Mouse (Mus musculus) adrenal gland, adult 18-20 months (tissue): ENCODE measurements around the gene Polr1a. TPM values are rescaled to one million over a fixed set of nuclear protein-coding genes. Genes with fewer than 3 reads are reported as not detected.
A peak's percentile ranks its signal among the peaks of the same experiment; 100 is the strongest.
"Not testable (repeated sequence)": the region's sequence is repeated elsewhere in the genome, so short reads cannot be mapped to it uniquely, and the experiment has no call there.

Experiments used
- DNase-seq, 2 experiments: peaks; one replicate each; pipeline ENCODE4 v3.0.0; 2021 to 2022; ENCODE audit warnings: low spot score in 2 of 2
- long read RNA-seq, 2 experiments: library from polyadenylated mRNA; stranded (forward); transcript quantifications; one replicate each; pipeline ENCODE4 v2.0.0; 2021
- total RNA-seq, 2 experiments: library from RNA; stranded (reverse); gene quantifications; 1 replicate in 1 of 2; 2 replicates in 1 of 2; pipeline ENCODE4 v1.2.3; 2021

The Polr1a gene
- 10 to 100 TPM; 52.5 to 75.2 TPM for total RNA-seq
- long read RNA-seq, experiment 1, partial matches to known transcripts = 6 of 6 reads
- long read RNA-seq, experiment 1, other reads (novel, unspliced or antisense) = 0 of 6 reads
- long read RNA-seq, experiment 2, partial matches to known transcripts = 14 of 19 reads
- long read RNA-seq, experiment 2, other reads (novel, unspliced or antisense) = 5 of 19 reads

- peak; percentile 89 to 90 for DNase-seq
Observed at GRCm38 (mm10) chr6:71908481-71909381, at the start of gene Polr1a, which contains the start of gene Ptcd3. Gene Polr1a (plus strand): TSS chr6:71909053. Gene Ptcd3 (minus strand): TSS chr6:71908750.

DNA sequence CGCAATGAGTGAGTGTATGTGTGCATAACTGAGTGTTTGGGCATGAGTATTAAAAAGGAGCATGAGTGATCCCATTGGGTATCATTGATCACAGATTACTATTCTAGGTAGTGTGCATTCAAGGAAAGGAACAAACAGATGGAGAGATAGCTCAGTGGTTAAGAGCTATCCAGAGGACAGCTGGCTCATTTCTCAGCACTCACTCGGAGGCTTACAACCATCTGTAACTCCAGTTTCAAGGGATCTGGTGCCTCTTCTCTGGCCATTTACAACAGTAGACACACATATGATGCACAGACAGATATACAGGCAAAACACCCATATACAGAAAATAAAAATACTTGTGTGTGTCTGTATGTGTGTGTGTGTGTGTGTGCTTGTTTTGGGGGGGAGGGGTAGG lies 41.1 kb upstream of the Polr1a start:
- DNase-seq = no peak

- no peak for DNase-seq
Observed at GRCm38 (mm10) chr6:71868809-71869208, 40.0 kb upstream of the Polr1a start.

GRCm38 (mm10) chr6:71871396-71871795 lies 37.5 kb upstream of the Polr1a start:
- no peak for DNase-seq

GRCm38 (mm10) chr6:71877965-71878760 lies 30.7 kb upstream of the Polr1a start:
- DNase-seq = no peak

DNA sequence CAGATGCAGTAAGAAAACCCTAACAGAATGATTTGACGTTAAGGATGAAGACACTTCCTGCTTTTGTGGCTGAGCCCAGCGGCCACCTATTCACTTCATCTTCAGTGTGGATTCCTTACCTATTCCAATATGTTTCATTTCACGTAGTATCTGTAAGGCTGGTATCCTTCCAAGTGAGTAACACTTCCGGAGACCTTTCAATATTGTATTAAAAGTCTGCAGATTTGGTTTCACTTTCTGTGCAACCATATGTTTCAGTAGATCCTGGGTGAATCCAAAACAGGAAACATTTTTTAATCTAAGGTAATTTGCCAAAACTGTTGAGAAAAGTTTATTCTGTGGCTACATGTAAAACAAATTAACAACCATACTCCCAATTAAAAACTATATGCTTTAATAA lies 15.6 kb upstream of the Polr1a start:
- no peak for DNase-seq

DNA sequence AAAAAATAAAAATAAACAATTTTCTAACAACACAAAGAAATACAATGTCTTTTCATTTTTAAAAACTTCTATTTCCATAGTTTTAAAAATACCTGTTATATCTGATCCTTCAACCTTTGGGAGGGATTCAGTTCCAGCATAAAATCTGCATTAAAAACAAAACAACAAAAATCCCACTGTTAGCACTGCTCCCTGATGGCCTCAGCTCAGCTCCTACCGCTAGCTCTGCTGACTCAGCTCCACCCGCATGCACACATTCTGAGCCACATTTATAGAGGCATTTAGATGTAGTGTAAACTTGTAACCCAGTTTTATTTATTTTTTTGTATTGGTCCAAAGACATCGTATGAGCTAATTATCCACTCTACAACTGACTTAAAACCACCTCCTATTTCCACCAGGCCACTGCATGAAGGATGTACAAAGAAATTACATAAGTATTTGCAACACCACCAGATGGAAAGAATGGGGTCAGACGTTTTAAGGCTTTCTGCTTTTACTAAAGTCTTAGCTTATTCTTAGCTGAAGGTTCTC lies 1.1 kb upstream of the Polr1a start:
- no peak for DNase-seq

- DNase-seq = no peak
Observed at GRCm38 (mm10) chr6:71909384-71909783, 531 bp downstream of the Polr1a start.

DNA sequence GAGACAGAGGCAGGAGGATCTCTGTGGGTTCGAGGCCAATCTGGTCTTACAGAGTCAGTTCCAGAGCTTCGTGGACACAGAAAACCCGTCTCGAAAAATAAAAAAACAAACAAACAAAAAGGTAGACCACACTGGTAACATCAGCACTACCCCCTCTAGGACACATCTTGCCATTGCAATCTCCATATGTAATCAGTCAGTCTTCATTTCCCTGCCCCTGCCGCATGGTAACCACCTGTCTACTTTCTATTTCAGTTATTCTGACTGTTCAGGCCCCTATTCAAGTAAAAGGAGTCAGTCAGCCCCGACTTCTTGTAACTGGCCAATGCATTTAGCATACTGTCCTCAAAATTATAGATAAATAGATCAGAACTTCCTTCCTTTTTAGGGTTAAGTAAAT lies 987 bp downstream of the Polr1a start:
- no peak for DNase-seq

DNA sequence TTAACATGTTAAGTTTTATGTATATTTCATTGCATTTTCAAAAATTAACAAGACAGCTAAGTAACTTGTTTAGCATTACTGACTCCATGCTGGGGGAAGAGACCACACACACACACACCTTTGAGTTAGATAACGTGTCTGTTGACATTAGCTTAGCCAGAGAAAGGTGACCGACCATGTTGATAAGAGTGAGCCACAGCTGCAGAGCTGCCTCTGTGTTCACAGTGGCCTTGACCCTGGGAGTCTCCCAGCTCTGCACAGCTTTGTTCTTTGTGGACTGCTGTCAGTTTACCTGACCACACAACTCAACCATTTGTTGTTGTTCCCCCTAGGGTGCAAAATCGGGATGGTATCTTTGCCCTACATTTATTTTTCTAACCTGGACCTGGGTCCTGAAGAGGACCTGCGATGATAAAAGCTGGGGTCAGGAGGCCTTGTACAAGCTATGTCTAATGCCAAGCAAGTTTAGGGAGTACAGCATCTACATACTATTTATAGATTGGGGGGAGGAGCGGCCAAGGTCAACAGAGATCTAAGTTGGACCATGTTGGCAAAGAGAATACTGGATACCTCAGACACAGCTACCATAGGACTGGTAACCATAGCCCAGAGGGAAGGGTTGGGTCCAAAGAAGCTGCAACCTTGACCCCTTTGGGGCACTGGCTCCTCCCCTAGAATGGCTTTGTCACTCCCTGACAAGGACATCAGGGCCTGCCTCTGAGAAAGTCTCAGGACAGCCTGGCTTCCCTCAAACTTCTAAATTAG lies 3.0 kb downstream of the Polr1a start:
- no peak for DNase-seq

DNA sequence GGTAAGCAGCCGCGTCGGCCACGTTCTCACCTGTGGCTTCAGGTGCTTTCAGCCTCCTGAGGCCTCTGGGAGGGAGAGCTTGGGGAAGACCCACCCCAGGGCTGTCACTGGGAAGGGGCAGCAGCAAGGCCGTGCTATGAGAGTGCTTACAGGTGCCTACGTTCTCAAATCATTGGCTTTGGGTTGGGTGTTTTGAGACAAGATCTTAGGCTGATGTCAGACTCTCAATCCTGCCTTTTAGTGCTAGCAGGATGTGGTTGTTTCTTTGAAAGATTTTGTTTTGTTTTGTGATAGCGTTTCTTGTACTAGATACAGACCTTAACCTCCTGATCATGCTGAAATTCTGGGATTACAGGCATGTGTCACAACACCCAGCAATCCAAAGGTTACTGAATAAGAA lies 11.9 kb downstream of the Polr1a start:
- no peak for DNase-seq

DNA sequence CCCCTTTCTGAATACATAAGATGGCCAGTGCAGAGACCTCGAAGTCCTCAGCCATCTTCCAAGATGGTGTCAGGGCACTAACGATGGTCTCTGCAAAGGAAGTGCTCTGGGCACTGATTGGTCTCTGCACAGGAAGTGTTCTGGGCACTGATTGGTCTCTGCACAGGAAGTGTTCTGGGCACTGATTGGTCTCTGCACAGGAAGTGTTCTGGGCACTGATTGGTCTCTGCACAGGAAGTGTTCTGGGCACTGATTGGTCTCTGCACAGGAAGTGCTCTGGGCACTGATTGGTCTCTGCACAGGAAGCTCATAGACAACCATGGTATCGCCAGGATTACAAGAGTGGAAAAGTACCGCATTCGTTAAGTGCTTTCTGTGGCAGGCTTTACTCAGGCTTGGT lies 16.4 kb downstream of the Polr1a start:
- not testable (repeated sequence) for DNase-seq

DNA sequence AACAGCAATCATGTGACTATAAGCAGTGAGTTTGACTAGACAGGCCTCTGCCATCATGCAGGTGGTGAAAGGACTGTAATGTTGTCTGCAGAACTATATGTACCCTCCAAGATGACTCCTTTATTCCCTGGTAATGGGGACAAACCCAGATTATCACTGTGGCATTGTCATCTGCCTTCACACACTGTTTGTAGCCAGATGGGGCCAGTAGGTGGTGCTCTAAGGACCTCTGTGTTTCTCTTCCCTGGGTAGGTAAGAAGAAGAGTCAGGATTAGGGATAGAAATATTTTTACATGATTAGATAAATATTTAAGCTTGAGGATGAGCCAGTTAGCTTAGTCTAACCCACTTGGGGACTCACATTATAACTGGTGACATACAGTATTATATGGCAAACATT lies 19.1 kb downstream of the Polr1a start:
- peak; percentile 61 to 65 for DNase-seq

- no peak for DNase-seq
Observed at GRCm38 (mm10) chr6:71930053-71930452, 21.2 kb downstream of the Polr1a start.

DNA sequence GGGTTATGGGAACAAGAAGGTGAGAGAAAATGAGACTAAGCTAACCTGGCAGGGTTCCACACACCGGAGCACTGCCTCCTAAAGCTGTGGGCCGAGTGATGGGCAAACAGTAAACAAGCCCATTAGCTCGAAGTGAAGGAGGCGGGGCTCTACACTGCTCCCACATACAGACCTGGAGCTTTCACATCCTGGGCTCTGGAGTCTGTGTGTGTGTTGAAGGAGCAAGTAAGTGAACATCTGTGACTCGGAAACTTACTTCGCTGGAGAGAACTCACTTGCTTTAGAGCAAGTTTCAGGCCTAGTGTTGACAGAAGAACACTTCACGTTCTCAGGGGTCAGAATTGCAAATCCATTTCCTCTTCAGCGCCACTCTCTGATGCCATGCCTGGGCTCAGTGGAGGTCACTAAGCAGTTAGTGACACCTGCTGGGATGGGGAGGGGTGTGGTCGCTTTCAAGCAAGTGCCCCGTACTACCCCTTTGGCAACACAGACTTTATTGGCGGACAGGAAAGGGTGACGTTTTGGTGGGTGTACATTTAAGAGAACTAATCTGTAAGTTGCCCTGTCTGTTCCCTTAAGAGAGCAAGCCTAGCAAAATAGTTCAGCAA lies 22.1 kb downstream of the Polr1a start:
- DNase-seq = no peak

DNA sequence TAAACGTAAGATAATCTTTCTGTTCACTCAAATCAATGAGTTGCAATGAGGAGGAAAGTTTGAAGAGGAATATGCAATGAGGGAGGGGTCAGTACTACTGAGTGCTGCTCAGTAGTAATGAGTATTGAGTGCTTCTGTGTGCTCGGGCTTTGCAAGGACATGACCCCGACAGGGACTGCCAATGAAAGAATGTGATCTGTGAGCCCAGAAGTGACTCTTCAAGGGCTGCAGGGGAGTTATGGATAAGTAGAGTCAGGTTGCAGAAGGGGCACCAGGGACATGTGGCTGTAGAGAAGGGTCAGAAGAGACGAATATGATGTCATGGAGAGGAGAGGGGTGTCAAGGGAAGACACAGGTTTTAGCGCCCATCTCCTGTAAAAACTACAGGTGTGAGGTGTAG lies 23.5 kb downstream of the Polr1a start:
- DNase-seq = no peak

DNA sequence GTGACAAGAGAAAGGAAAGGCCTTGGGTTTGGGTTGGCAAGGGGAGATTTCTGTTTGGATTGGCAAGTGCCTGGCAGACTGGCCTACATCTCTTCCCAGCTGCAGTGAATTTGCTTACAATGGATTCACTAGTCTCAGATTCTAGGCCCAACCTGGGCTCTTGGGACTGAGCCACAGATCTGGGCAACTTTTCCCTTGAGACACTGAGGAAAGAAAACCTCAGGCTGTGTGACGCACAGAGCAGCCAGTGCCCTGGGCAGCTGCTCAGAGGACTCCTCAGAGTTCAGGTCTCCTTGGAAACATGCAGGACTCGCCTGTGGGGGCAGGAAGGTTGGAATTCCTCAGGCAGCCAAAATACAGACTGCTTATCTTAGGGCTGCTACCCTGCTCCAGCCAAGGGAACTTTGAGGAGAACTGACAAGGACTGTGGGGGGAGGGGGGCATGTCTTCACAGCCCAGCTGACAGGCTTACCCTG lies 25.3 kb downstream of the Polr1a start:
- DNase-seq = peak in 1 of 2 experiments; percentile 38

GRCm38 (mm10) chr6:71935737-71936136 lies 26.9 kb downstream of the Polr1a start:
- DNase-seq = no peak

DNA sequence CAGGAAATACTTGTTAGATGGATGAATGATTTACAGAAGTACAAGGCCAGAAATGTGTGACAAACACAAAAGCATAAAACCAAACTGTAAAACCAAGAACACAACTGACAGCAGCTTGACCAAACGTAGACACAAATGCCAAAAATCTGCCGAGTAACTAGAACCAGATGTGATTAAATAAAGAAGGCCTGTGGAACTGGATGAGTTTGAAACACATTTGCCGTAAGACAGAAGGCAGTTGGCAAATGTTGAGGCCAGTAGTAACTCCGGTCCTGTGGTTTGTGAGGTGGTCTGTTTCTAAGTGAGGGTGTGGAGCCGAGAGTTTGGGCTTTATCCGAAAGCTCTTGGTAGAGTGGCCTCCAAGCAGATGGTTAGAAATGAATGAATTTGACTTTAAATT lies 32.1 kb downstream of the Polr1a start:
- no peak for DNase-seq

GRCm38 (mm10) chr6:71945101-71945500 lies 36.2 kb downstream of the Polr1a start:
- DNase-seq = no peak
